Mouse (Mus musculus) hindbrain, embryonic 16.5 days (tissue): ENCODE data around the gene Olfr1496. TPM values are rescaled to one million over a fixed set of nuclear protein-coding genes. Genes with fewer than 3 reads are reported as not detected.
"Not testable (repeated sequence)": the region's sequence is repeated elsewhere in the genome, so short reads cannot be mapped to it uniquely, and the experiment has no call there.

Experiments
- ATAC-seq: fragments of 200-750 bp; cut with Nextera tagmentation; 2 replicates; pipeline ENCODE4 v1.8.0; 2017; ENCODE audit warnings: moderate TSS enrichment, moderate library complexity
- H3K27ac ChIP-seq: fragments of 300-500 bp; sonication (generic); 2 replicates; pipeline ENCODE4 v1.5.1; 2014; ENCODE audit warnings: low read depth, mild to moderate bottlenecking, control low read depth, low read length, moderate library complexity
- H3K27me3 ChIP-seq: fragments of 300-500 bp; sonication (generic); replicated peaks from 2 replicates; pipeline ENCODE4 v1.6.1; 2014; ENCODE audit warnings: low read length; ENCODE audit not compliant: control insufficient read depth, insufficient read depth
- H3K36me3 ChIP-seq: fragments of 300-500 bp; sonication (generic); 2 replicates; pipeline ENCODE4 v1.6.1; 2014; ENCODE audit warnings: mild to moderate bottlenecking, low read length, moderate library complexity, mixed read lengths; ENCODE audit not compliant: control insufficient read depth, insufficient read depth
- H3K4me1 ChIP-seq: fragments of 300-500 bp; sonication (generic); 2 replicates; pipeline ENCODE4 v1.6.1; 2014; ENCODE audit warnings: low read depth, low read length; ENCODE audit not compliant: control insufficient read depth, insufficient read depth
- H3K4me2 ChIP-seq: fragments of 300-500 bp; sonication (generic); 2 replicates; pipeline ENCODE4 v1.6.1; 2014; ENCODE audit warnings: mild to moderate bottlenecking, low read length, control low read depth, moderate library complexity
- H3K4me3 ChIP-seq: fragments of 300-500 bp; sonication (generic); 2 replicates; pipeline ENCODE4 v1.5.1; 2014; ENCODE audit warnings: mild to moderate bottlenecking, low read length, control low read depth, moderate library complexity
- H3K9ac ChIP-seq: fragments of 300-500 bp; sonication (generic); 2 replicates; pipeline ENCODE4 v1.6.1; 2014; ENCODE audit warnings: low read depth, mild to moderate bottlenecking, control low read depth, low read length, moderate library complexity
- H3K9me3 ChIP-seq: fragments of 300-500 bp; sonication (generic); 2 replicates; pipeline ENCODE4 v1.6.1; 2014; ENCODE audit warnings: mild to moderate bottlenecking, low read length, moderate library complexity; ENCODE audit not compliant: control insufficient read depth
- WGBS: fragments of 180-500 bp; shearing (Covaris S2); extraction: QIAGEN DNeasy Blood & Tissue Kit; methylation state at CpG from one replicate; pipeline ENCODE4 v1.1.7; 2014; 5-methylcytosine and 5-hydroxymethylcytosine counted together
- polyA plus RNA-seq: library from polyadenylated mRNA; unstranded; fragments of >200 nt; fragmentation: Nextera tagmentation; extraction: Ambion mirVana; gene quantifications from 2 replicates; pipeline ENCODE4 v1.2.1, GENCODE M21; 2015

Gene Olfr1496
- polyA plus RNA-seq = not detected in 2 replicates

DNA sequence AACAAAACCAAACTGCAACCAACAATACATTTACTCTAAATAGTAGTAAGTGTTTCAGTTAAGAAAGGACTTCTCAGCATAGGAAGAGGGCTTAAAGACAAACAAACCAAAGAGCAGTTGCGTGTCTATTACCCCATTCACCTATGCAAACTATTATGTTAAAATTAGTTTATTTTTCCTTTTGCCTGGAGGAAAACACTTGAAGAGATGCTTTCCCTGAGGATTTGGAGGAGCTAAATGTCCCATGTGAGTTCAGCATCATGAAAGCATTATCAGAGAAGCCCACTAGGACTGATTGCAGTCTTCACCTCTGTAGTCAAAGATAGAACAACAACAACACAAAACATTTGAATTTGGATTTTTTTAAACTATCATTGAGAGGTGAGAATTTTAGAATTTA, at the start of gene Olfr1496:
TSS of gene Olfr1496 (plus strand) at position 301 of the 400 bp plus-strand sequence.
- Histone ChIP-seq H3K9me3 (no peaks in the 10 kb centered on the region), H3K9ac (no peak within 1 kb of the TSS), H3K4me2 (no peak within 1 kb of the TSS), H3K27ac (no peak within 1 kb of the TSS), H3K36me3 (no peaks in the 10 kb centered on the region), H3K4me3 (no peak within 1 kb of the TSS), H3K4me1 (no peaks in the 10 kb centered on the region), H3K27me3 (no peaks in the 10 kb centered on the region)
- no peak for ATAC-seq
- 87% methylated on average over 1 of the region's 1 CpGs for WGBS

DNA sequence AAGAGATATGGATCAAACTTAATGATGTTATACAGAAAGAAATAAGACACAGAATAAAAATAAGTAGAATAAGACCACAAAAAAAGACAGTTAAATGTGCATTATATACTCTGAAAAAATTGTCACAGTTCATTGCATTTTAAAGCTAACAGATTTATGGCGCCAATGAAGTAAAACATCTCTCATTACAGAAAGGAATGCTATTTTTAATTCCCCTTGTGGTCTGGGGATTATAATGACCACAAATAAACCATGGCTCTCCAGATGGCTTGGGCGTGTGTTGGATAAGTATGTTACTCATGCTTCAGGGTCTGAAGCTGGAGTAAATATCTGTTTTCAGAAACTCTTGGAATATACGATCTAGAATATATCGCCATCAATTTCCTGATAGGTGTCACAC, 38.2 kb upstream of the Olfr1496 start, which contains the start of gene Olfr1494:
TSS of gene Olfr1494 (plus strand) at position 301 of the 400 bp plus-strand sequence.
- 90% methylated on average over 4 of the region's 4 CpGs for WGBS
- H3K9ac ChIP-seq = no peak within 1 kb of the TSS
- no peak within 1 kb of the TSS for H3K27ac ChIP-seq
- no peak within 1 kb of the TSS for H3K4me3 ChIP-seq
- H3K27me3 ChIP-seq = no peaks in the 10 kb centered on the region
- no peaks in the 10 kb centered on the region for H3K36me3 ChIP-seq
- H3K4me1 ChIP-seq = no peaks in the 10 kb centered on the region
- no peak for ATAC-seq
- no peaks in the 10 kb centered on the region for H3K9me3 ChIP-seq
- H3K4me2 ChIP-seq = no peak within 1 kb of the TSS

DNA sequence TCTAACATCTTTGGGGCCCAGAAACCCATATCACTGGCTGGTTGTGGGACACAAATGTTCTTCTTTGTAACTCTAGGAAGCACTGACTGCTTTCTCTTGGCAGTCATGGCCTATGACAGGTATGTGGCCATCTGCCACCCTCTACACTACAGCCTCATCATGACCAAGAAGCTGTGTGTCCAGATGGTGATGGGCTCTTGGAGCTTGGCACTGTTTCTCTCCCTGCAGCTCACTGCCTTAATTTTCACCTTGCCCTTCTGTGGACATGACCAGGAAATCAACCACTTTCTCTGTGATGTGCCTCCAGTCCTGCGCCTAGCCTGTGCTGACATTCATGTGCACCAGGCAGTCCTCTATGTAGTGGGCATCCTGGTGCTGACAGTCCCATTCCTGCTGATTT, 28.3 kb upstream of the Olfr1496 start:
- ATAC-seq = no peak
- Histone ChIP-seq H3K4me1 (no peaks in the 10 kb centered on the region), H3K27ac (no peak overlapping the region), H3K4me3 (no peak overlapping the region), H3K9me3 (no peaks in the 10 kb centered on the region), H3K36me3 (no peaks in the 10 kb centered on the region), H3K27me3 (no peaks in the 10 kb centered on the region), H3K9ac (no peak overlapping the region), H3K4me2 (no peak overlapping the region)
- WGBS = 92% methylated on average over 1 of the region's 1 CpGs

DNA sequence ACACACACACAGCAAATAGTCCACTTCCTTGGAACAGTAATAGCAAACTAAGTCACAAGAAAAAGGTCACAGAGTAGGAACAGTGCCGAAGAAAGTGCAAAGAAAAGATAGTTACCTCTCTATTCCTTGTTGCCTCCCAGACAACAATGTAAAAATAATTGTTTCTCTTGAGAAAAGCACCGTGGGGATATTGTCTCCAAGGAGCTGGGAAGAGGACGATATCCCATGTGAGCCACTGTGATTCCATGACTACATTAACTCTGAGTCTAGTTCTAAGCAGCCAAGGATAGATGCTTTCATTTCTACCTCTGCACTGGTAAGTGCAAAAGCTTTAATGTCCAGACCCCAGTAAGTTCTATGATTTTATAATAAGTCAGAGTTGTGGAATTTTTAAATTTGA, 13.4 kb upstream of the Olfr1496 start, which contains the start of gene Olfr1495:
TSS of gene Olfr1495 (plus strand) at position 301 of the 400 bp plus-strand sequence.
- no peak within 1 kb of the TSS for H3K4me2 ChIP-seq
- 80% methylated on average over 3 of the region's 3 CpGs for WGBS
- H3K27me3 ChIP-seq = no peaks in the 10 kb centered on the region
- H3K36me3 ChIP-seq = no peaks in the 10 kb centered on the region
- no peak within 1 kb of the TSS for H3K9ac ChIP-seq
- H3K9me3 ChIP-seq = no peaks in the 10 kb centered on the region
- ATAC-seq = no peak
- no peak within 1 kb of the TSS for H3K27ac ChIP-seq
- no peaks in the 10 kb centered on the region for H3K4me1 ChIP-seq
- no peak within 1 kb of the TSS for H3K4me3 ChIP-seq

DNA sequence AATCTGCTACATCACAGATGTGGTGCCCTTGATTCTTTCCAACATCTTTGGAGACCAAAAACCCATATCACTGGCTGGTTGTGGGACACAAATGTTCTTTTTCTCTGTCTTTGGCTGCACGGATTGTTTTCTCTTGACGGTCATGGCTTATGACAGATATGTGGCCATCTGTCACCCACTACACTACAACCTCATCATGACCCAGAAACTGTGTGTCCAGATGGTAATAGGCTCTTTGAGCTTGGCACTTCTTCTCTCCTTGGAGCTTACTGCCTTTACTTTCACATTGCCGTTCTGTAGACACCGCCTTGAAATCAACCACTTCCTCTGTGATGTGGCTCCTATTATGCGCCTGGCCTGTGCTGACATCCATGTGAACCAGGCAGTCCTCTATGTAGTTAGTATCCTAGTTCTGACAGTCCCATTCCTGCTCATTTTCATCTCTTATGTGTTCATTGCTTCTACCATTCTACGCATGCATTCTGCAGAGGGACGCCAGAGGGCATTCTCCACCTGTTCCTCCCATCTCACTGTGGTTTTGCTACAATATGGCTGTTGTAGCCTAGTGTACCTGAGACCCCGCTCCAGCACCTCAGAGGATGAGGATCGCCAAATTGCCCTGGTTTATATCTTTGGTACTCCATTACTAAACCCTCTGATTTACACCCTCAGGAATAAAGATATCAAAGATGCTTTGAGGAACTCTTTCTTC, 9.0 kb upstream of the Olfr1496 start:
- Histone ChIP-seq H3K4me2 (no peak overlapping the region), H3K9me3 (no peaks in the 10 kb centered on the region; the same call in 1 of the 2 replicates), H3K27ac (no peak overlapping the region), H3K9ac (no peak overlapping the region), H3K36me3 (no peaks in the 10 kb centered on the region), H3K4me1 (no peaks in the 10 kb centered on the region), H3K4me3 (no peak overlapping the region), H3K27me3 (no peaks in the 10 kb centered on the region)
- WGBS = 92% methylated on average over 9 of the region's 9 CpGs
- no peak for ATAC-seq

DNA sequence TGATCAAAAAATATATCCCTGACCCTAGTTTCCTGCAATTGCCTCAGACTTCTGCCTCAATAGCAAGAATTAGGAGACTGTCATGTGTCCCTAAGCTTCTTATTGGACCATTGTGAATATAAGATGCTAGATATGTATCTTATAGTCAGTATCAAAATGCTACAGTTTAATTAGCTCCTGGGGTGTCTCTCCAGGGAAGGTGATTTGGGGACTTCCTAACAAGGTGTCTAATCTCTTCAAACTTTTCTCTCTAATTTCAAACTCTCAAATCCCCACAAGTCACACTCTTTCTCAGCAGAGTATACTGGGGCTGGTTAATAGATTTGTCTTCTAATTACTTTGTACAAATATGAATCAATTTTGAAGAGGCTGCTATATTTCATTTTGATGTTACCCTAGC, 20.4 kb downstream of the Olfr1496 start, which contains the start of gene Olfr1497:
TSS of gene Olfr1497 (minus strand) at position 101 of the 400 bp plus-strand sequence.
- no peaks in the 10 kb centered on the region for H3K4me1 ChIP-seq
- no peak within 1 kb of the TSS for H3K9ac ChIP-seq
- H3K27ac ChIP-seq = no peak within 1 kb of the TSS
- H3K36me3 ChIP-seq = no peaks in the 10 kb centered on the region
- no peak within 1 kb of the TSS for H3K4me3 ChIP-seq
- no peaks in the 10 kb centered on the region for H3K9me3 ChIP-seq
- no peaks in the 10 kb centered on the region for H3K27me3 ChIP-seq
- no peak for ATAC-seq
- no peak within 1 kb of the TSS for H3K4me2 ChIP-seq

DNA sequence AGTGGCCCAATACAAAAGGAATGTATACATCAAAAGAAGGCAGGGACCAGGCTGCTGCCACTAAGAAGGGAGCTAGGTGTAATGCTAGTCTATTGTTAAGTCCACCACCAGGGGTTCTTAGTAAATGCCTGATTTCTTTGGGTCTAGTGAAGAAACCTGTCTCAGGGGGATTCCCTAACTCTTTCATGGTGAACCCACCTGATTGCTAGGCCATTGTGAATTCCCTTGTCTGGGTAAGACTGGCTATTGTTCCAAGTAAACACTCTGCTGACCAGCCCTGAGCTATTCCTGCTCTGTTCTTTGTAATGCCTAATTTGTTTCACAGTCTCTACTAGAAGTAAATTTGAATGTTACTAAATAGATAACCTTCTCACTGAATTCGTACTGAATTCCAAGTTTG, 27.8 kb downstream of the Olfr1496 start:
- not testable (repeated sequence) for H3K9ac ChIP-seq, ATAC-seq, H3K27ac ChIP-seq, H3K4me2 ChIP-seq, H3K36me3 ChIP-seq, H3K27me3 ChIP-seq, H3K4me3 ChIP-seq, H3K4me1 ChIP-seq, H3K9me3 ChIP-seq
- WGBS = 58% methylated on average over 1 of the region's 1 CpGs

DNA sequence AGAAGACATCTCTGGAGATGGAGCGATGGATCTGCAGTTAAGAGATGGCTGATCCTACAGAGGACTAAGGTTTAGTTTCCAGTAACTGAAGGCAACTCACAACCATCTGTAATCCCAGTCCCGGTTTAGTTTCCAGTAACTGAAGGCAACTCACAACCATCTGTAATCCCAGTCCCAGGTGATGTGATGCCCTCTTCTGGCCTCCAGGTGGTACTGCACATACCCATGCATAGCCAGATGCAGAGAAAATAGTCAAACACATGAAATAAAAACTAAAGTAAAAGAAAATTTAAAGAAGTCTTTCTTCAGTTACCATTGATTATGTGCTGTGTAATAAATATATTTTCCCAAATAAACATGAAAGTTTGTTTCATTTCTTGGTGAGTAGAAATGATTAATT, 35.1 kb downstream of the Olfr1496 start:
- no peak for ATAC-seq
- H3K4me1 ChIP-seq = no peaks in the 10 kb centered on the region
- H3K9ac ChIP-seq = no peak overlapping the region
- 59% methylated on average over 2 of the region's 2 CpGs for WGBS
- H3K27me3 ChIP-seq = no peaks in the 10 kb centered on the region
- H3K4me2 ChIP-seq = no peak overlapping the region
- H3K4me3 ChIP-seq = no peak overlapping the region
- no peaks in the 10 kb centered on the region for H3K36me3 ChIP-seq
- H3K27ac ChIP-seq = no peak overlapping the region
- no peaks in the 10 kb centered on the region for H3K9me3 ChIP-seq

DNA sequence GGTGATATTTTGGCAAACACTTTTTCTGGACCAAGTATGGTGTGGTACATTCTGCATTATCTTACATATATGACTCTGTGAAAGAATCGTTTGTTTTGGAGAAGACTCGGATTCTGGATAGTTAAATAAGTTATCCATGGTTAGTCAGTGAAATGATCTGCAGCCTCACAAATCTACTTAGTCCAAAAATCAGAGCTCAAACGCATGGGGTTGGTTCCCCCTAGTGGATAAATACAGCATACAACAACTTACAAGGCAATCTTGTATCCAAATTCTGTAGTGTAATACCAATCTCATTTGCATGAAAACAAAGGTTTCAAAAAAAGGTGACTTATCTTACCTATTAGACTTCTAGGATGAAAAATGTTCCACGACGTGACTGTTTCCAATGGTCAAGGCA, 41.1 kb downstream of the Olfr1496 start:
- H3K36me3 ChIP-seq = no peaks in the 10 kb centered on the region
- no peaks in the 10 kb centered on the region for H3K27me3 ChIP-seq
- WGBS = 35% methylated on average over 5 of the region's 5 CpGs
- H3K27ac ChIP-seq = no peak overlapping the region
- ATAC-seq = peak; percentile 56; the same call in 1 of the 2 replicates
- H3K4me1 ChIP-seq = no peaks in the 10 kb centered on the region
- H3K4me3 ChIP-seq = no peak overlapping the region
- no peaks in the 10 kb centered on the region for H3K9me3 ChIP-seq
- H3K4me2 ChIP-seq = no peak overlapping the region
- no peak overlapping the region for H3K9ac ChIP-seq
